Mouse (Mus musculus) limb, embryonic 11.5 days (tissue): ENCODE measurements around the gene Rtca. TPM values are rescaled to one million over a fixed set of nuclear protein-coding genes. Genes with fewer than 3 reads are reported as not detected.
A peak's percentile ranks its signal among the peaks of the same experiment; 100 is the strongest.

Experiments
- ATAC-seq: fragments of 200-750 bp; cut with Nextera tagmentation; 2 replicates; pipeline ENCODE4 v1.8.0; 2017; ENCODE audit warnings: low read depth; ENCODE audit not compliant: insufficient number of reproducible peaks, low FRiP score, low TSS enrichment
- DNase-seq: peaks from one replicate; pipeline ENCODE4 v3.0.0-alpha.2; 2015; ENCODE audit warnings: low spot score
- H3K27ac ChIP-seq: fragments of 300-500 bp; sonication (generic); replicated peaks from 2 replicates; pipeline ENCODE4 v1.5.1; 2014; ENCODE audit warnings: low read depth, mild to moderate bottlenecking, low read length
- H3K27me3 ChIP-seq: fragments of 300-500 bp; sonication (generic); 2 replicates; pipeline ENCODE4 v1.6.1; 2014; ENCODE audit warnings: mild to moderate bottlenecking, low read length, mixed read lengths; ENCODE audit not compliant: control insufficient read depth, insufficient read depth
- H3K36me3 ChIP-seq: fragments of 300-500 bp; sonication (generic); 2 replicates; pipeline ENCODE4 v1.6.1; 2014; ENCODE audit warnings: mild to moderate bottlenecking, low read length, moderate library complexity, mixed read lengths; ENCODE audit not compliant: control insufficient read depth, insufficient read depth
- H3K4me1 ChIP-seq: fragments of 300-500 bp; sonication (generic); 2 replicates; pipeline ENCODE4 v1.6.1; 2014; ENCODE audit warnings: low read length, mixed read lengths; ENCODE audit not compliant: control insufficient read depth, insufficient read depth
- H3K4me2 ChIP-seq: fragments of 300-500 bp; sonication (generic); 2 replicates; pipeline ENCODE4 v1.6.1; 2014; ENCODE audit warnings: low read depth, mild to moderate bottlenecking, moderate library complexity; ENCODE audit not compliant: severe bottlenecking
- H3K4me3 ChIP-seq: fragments of 300-500 bp; sonication (generic); 2 replicates; pipeline ENCODE4 v1.5.1; 2014; ENCODE audit warnings: low read depth, low read length
- H3K9ac ChIP-seq: fragments of 300-500 bp; sonication (generic); 2 replicates; pipeline ENCODE4 v1.6.1; 2014; ENCODE audit warnings: mild to moderate bottlenecking, low read length
- H3K9me3 ChIP-seq: fragments of 300-500 bp; sonication (generic); 2 replicates; pipeline ENCODE4 v1.6.1; 2016; ENCODE audit warnings: low read length; ENCODE audit not compliant: control insufficient read depth
- WGBS: fragments of 180-500 bp; shearing (Covaris S2); extraction: QIAGEN DNeasy Blood & Tissue Kit; methylation state at CpG from one replicate; pipeline ENCODE4 v1.1.7; 2014; 5-methylcytosine and 5-hydroxymethylcytosine counted together
- polyA plus RNA-seq: library from polyadenylated mRNA; unstranded; fragments of >200 nt; fragmentation: Nextera tagmentation; extraction: Ambion mirVana; gene quantifications from 2 replicates; pipeline ENCODE4 v1.2.1, GENCODE M21; 2014

The Rtca gene
- polyA plus RNA-seq, 1 experiment from 2014 or later, result 104 TPM

DNA sequence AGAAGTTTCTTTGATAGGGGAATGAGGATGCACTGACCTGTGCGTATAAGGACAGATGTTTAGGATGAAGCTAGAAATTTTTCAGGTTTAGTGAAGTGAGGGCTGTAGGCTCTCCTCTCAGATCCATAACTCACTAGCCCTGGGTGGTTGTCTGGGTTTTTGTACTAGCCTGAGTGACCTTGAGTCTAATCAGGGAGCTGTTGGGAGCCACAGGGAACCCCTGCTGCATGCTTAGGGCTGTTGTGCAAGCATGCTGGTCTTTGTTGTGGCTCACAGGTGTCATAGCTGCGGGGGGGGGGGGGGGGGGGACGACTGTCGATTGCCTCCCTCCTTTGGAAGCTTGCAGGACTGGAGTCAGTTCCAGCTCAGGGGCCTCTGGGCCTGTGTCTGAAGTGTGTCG is 21.7 kb upstream of the Rtca start:
- no peak for DNase-seq

DNA sequence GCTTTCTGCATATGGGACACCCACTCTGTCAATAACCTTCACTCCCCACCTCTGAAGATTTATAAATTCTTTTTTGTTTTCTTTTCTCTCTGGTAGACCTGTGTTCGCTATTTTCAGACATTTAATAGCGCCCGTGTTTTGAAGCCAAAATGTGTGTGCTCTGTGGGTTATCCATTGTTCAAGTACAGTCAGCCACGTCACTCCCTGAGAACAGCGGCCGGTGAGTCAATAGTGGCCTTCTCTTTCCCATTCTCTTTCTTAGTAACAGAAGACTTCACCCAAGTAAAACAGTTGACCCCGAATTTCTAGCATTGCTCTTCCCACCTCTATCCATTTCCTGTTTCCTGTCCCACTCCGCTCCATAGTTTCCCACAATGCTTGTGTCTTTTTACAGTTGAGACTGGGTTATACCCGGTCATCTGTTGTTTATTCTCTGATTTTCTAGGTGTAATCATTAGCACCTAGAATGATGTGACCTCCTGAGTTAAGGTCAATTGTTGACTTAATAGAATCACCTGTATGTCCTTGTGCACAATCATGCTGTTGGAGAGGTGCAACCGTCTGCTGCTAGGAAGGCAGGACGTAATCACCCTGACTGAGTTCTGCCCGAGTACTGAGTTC is 12.2 kb upstream of the Rtca start:
- ATAC-seq (no peak), DNase-seq (no peak)
- H3K4me2 ChIP-seq, result no peak overlapping the region
- no peak overlapping the region for H3K9ac ChIP-seq
- H3K4me1 ChIP-seq, result no peaks in the 10 kb centered on the region
- H3K27me3 ChIP-seq, result no peaks in the 10 kb centered on the region
- 90% methylated on average over 12 of the region's 12 CpGs for WGBS
- H3K4me3 ChIP-seq, result no peak overlapping the region
- no peak overlapping the region for H3K27ac ChIP-seq
- H3K9me3 ChIP-seq, result no peaks in the 10 kb centered on the region
- peaks cover 2% of the 10 kb centered on the region; the same call in 1 of the 2 replicates for H3K36me3 ChIP-seq

More for the DNA sequence above, 21.7 kb upstream of the Rtca start:
- Histone ChIP-seq H3K9me3 (no peaks in the 10 kb centered on the region), H3K36me3 (peaks cover 2% of the 10 kb centered on the region; the same call in 1 of the 2 replicates), H3K4me1 (no peaks in the 10 kb centered on the region), H3K9ac (no peak overlapping the region), H3K27ac (no peak overlapping the region), H3K27me3 (no peaks in the 10 kb centered on the region), H3K4me2 (no peak overlapping the region), H3K4me3 (no peak overlapping the region)
- ATAC-seq, result no peak
- WGBS, result 51% methylated on average over 4 of the region's 5 CpGs

DNA sequence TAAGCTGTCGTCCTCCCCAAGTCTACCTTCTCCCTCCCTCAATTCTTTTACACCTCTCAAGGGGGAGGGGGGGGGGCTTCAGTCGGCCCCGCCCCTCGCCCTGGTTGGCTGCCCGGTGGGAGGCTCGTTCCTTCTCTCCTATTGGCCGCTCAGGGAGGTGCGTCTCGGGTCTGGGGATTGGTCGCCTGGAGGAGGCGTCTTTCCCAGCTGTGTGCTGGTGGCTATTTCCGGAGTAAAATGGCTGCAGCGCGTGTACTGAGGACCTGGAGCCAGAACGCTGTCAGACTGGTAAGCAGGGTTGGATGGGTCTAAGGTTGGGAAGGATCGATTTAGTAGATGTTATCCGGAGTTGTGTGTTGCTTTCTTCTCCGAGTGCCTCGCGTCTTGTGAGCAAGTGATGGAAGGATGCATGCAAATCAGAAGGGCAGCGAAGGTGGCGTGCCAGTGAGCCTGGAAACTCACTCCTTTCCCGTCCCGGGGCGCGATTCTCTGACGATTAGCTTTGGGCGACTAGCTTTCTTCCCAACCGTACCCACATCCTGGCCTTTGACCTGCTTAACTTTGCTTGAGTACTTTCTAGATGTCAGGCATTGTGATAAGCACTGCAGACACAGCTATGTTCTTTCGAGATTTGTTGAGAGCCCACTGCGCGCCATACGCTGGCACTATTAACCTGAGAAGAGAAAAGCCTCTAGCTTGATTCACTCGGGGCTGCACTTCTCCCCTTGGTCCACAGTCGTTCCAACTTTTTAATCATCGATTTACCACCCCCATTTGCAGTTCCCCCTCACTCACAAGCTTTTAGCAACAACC is 5.1 kb upstream of the Rtca start, which contains the start of gene Dbt:
TSS of gene Dbt (plus strand) at position 167 of the 813 bp plus-strand sequence.
- peak within 1 kb of the TSS; percentile 67 for H3K9ac ChIP-seq
- H3K9me3 ChIP-seq, result no peaks in the 10 kb centered on the region
- H3K27ac ChIP-seq, result no peak within 1 kb of the TSS
- no peaks in the 10 kb centered on the region for H3K36me3 ChIP-seq
- peaks cover 7% of the 10 kb centered on the region; the same call in 1 of the 2 replicates for H3K4me1 ChIP-seq
- H3K4me3 ChIP-seq, result peak within 1 kb of the TSS; percentile 65
- DNase-seq, result peak; percentile 91
- peak within 1 kb of the TSS; percentile 65 for H3K4me2 ChIP-seq
- WGBS, result 2% methylated on average over 36 of the region's 36 CpGs
- no peaks in the 10 kb centered on the region for H3K27me3 ChIP-seq
- ATAC-seq, result peak; percentile 96

DNA sequence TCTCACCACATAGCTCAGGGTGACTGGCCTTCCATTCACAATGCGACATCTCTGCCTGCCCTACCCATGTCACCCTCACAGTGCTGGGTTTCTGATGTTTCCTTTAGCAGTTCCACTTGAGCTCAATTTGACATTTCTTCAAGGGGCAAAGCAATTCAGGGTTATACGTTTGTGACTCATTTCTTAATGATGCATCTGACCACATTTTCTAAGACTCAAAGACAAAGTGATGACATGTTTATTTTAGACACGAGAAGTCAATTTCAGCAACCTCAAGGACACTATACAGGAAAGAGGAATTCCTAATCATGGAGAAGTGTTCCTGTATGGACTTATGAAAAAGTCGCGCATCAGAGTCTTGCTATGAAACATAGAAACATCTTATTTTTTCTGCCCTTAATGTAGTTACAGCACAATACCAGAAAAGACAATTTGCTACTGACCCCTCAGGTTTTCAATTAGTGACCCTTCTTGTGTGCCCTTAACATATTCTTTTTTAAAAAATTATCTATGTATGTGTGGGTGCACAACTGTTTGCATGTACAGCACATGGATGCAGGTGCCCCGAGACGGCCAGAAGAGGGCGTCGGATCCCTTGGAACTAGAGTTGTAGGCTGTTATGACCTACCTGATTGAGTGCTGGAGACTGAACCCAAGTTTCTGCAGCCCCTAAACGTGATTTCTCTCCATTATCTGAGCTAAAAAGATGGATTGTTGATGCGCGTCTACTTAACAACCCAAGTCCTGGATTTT is 4.3 kb upstream of the Rtca start:
- peak; percentile 51 for ATAC-seq
- Histone ChIP-seq H3K36me3 (no peaks in the 10 kb centered on the region), H3K27ac (no peak overlapping the region), H3K27me3 (no peaks in the 10 kb centered on the region), H3K4me3 (peak overlapping the region; percentile 65), H3K9ac (no peak overlapping the region), H3K9me3 (no peaks in the 10 kb centered on the region), H3K4me1 (peaks cover 7% of the 10 kb centered on the region; the same call in 1 of the 2 replicates), H3K4me2 (peak overlapping the region; percentile 65; the same call in 1 of the 2 replicates)
- WGBS, result 46% methylated on average over 12 of the region's 12 CpGs
- no peak for DNase-seq

DNA sequence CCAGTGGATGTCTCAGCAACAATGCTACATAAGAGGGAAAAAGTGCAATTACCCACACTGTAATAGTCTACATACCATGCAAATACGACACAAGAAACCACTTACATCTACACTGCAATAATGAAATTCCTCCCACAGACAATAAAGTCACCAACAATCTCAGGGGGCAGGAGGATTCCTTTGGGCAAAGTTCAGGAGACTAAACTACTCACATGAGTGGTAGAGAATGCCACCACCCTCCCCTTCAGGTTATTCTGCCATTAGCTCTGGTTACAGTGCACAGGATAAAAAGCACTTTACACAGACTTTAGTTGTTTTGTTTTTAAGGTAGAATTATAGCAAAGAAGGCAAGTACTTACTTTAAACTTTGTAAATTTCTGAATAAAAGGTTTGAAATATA is 12.3 kb downstream of the Rtca start:
- no peaks in the 10 kb centered on the region for H3K4me1 ChIP-seq
- no peak overlapping the region for H3K4me2 ChIP-seq

DNA sequence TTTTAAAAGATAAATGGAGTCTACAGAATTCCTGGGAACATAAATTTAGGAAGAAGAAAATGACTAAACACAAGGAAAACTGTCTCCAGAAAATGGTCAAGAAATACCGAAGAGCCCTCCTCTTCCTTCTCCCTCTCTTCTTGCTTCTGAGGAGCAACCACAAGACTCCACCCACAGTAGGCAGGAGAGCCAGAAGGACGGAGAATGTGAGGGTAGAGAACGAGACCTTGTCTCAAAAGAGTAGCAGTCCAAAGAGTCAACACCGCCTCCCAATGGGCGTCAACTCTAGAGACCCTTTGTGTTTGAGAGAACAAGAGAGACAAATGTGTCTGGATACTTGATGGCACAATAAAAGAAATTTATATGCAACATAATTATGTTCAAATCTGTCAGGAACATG is 14.3 kb downstream of the Rtca start:
- H3K27me3 ChIP-seq, result no peaks in the 10 kb centered on the region
- ATAC-seq (no peak), DNase-seq (no peak)
- peaks cover 16% of the 10 kb centered on the region; the same call in 1 of the 2 replicates for H3K36me3 ChIP-seq
- H3K9ac ChIP-seq, result no peak overlapping the region
- no peaks in the 10 kb centered on the region for H3K9me3 ChIP-seq
- 88% methylated on average over 5 of the region's 5 CpGs for WGBS
- H3K4me1 ChIP-seq, result no peaks in the 10 kb centered on the region
- no peak overlapping the region for H3K27ac ChIP-seq
- no peak overlapping the region for H3K4me3 ChIP-seq
- H3K4me2 ChIP-seq, result no peak overlapping the region

More for the DNA sequence above, 12.3 kb downstream of the Rtca start:
- WGBS, result 98% methylated on average over 1 of the region's 1 CpGs
- H3K9me3 ChIP-seq, result no peaks in the 10 kb centered on the region
- peaks cover 15% of the 10 kb centered on the region; the same call in 1 of the 2 replicates for H3K36me3 ChIP-seq
- no peak overlapping the region for H3K4me3 ChIP-seq
- no peak overlapping the region for H3K27ac ChIP-seq
- H3K27me3 ChIP-seq, result no peaks in the 10 kb centered on the region
- H3K9ac ChIP-seq, result no peak overlapping the region
- DNase-seq, result no peak
- ATAC-seq, result no peak

DNA sequence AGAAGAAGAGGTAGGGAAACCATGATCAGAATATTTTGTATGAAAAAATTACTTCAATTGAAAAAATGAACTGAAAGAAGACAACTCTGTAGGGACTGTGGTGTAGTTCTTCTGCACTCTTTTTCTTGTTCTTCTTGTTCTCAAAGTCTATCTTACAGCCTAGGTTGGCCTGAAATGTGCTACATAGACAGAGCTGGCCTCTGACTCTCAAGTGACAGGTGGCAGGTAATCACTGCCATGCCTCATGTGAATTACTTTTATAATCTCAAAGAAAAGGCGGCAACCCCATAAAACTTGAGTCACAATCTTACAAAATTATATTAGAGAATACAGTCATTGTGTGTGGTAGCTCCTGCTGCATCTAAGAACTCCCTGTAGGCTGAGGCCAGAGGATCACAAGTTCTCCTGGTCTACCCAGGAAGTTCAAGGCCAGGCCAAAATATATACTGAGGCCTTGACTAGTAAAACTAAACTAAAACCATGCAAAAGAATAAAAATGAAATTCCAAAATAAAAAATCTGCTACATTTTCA is 16.0 kb downstream of the Rtca start:
- Histone ChIP-seq H3K36me3 (peaks cover 19% of the 10 kb centered on the region; the same call in 1 of the 2 replicates), H3K4me3 (no peak overlapping the region), H3K27me3 (no peaks in the 10 kb centered on the region), H3K9me3 (no peaks in the 10 kb centered on the region), H3K9ac (no peak overlapping the region), H3K4me2 (no peak overlapping the region), H3K4me1 (no peaks in the 10 kb centered on the region), H3K27ac (no peak overlapping the region)
- WGBS, result 93% methylated on average over 1 of the region's 1 CpGs
- DNase-seq (no peak), ATAC-seq (no peak)

DNA sequence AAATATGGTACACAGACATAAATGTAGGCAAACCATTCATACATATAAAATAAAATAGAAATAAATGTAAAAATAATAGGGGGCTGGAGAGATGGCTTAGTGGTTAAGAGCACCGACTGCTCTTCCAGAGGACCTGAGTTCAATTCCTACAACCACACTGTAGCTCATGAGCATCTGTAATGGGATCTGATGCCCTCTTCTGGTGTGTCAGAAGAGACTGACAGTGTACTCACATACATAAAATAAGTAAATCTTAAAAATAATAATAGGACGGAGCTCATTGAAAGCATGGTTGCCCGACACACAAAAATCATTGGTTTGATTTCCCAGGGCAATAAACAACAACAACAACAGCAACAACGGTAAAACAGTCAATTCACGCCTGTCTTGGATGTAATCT is 17.1 kb downstream of the Rtca start:
- ATAC-seq (no peak), DNase-seq (no peak)
- Histone ChIP-seq H3K9me3 (no peaks in the 10 kb centered on the region), H3K36me3 (peaks cover 19% of the 10 kb centered on the region; the same call in 1 of the 2 replicates), H3K27ac (no peak overlapping the region), H3K4me1 (no peaks in the 10 kb centered on the region), H3K4me2 (no peak overlapping the region), H3K9ac (no peak overlapping the region), H3K4me3 (no peak overlapping the region), H3K27me3 (no peaks in the 10 kb centered on the region)
- 93% methylated on average over 5 of the region's 5 CpGs for WGBS
